Mouse (Mus musculus) sigmoid colon, adult 10 weeks (tissue): ENCODE measurements around the gene Ccdc88c. TPM values are rescaled to one million over a fixed set of nuclear protein-coding genes. Genes with fewer than 3 reads are reported as not detected.

Experiments used
- polyA plus RNA-seq: library from polyadenylated mRNA; stranded (reverse); fragments of 350-450 nt; fragmentation: Illumina TruSeq; extraction: RNeasy Lipid Tissue Mini Kit (QIAGEN cat#74804); gene quantifications from one replicate; pipeline ENCODE4 v1.2.3, GENCODE M21; 2014; ENCODE audit warnings: low read depth, low replicate concordance

Ccdc88c gene
- polyA plus RNA-seq = 13.7 TPM

DNA sequence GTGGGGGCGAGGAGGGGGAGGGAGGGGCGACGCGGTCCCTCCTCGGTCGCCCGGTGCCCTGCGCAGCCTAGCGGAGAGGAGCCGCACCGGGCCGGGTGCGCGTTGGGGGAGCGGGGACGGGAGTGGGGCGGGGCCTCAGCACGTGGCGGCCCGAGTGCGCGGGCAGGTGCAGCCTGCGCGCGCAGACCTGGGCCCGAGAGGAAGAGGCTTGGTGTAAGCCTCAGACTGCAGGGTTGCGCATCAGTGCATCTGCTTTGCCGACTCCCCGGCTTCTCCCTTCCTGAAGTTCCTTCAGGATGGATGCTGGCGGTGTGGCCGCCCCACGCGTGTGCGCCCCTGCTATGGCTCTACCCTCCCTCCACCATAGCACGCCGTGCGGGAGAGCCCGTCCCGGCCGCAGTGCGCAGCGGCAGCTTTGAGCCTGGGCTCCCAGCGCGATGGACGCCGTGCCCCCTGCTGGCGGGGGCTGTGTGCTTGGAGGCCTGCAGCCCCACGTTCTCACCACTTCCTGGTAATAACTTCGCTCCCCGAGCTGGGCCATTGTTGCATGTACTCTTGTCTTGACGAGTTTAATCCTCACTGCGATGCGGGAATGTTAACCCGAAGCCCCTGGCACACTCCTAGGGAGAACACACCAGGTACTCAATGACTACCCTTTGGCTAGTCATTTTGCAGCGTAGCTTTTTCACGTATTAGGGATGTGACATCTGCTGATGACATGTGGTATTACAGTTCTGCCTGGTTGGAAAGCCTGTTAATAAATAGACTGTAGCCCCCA, at the start of gene Ccdc88c:
Ccdc88c (minus strand) TSS at position 103 of the 778 bp plus-strand sequence.

DNA sequence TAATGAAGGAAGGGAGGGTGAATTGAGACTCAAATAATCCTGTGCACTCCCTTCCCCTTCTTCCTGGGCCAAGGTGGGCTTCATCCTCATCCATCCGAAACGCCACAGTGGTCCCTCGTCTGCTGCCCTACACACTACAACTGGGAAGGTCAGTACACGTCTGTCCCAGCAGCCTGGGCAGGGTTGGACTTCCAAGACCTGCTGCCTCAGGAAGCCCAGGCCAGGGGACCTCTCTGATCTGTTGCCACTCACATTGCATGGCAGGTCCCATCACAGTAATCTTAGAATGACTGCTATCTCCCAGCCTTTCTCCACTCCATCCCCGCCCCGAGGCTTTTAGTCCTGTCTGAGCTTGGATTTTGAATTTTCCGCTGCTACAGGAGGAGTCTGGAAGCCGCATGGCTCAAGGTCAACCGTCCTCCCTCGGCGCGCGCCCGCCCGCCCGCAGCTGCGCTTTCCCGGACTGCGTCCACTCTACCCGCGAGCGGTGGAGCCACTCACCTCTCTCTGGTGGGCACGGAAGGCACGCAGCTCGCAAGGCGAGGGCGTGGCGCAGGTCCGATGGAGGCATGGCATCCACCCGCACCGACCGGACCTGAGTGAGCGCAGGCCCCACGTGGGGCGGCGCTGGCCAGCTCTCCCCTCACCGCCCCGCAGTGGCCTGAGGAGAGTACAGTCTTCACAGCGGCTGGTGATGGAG, 121.1 kb downstream of the Ccdc88c start, which contains the start of gene Gpr68:
Gpr68 (minus strand) TSS at position 601 of the 700 bp plus-strand sequence.

Other genes starting within 250 kb of the Ccdc88c start
- gene Dglucy, start 250.0 kb downstream of the Ccdc88c start, polyA plus RNA-seq = 10.1 TPM
- gene Gpr68, start 120.9 kb downstream of the Ccdc88c start, polyA plus RNA-seq = 1.2 TPM
- 230 TPM for gene Ppp4r3a, start 54.6 kb upstream of the Ccdc88c start, polyA plus RNA-seq